Mouse (Mus musculus) stomach, postnatal 0 days (tissue): ENCODE results near the gene Mapk7. TPM values are rescaled to one million over a fixed set of nuclear protein-coding genes. Genes with fewer than 3 reads are reported as not detected.

Experiments used
- ATAC-seq: fragments of 200-750 bp; cut with Nextera tagmentation; 2 replicates; pipeline ENCODE4 v1.8.0; 2017; ENCODE audit not compliant: low FRiP score, low TSS enrichment
- DNase-seq: peaks from one replicate; pipeline ENCODE4 v3.0.0-alpha.2; 2016; ENCODE audit warnings: low spot score
- H3K27ac ChIP-seq: fragments of 300-500 bp; sonication (generic); replicated peaks from 2 replicates; pipeline ENCODE4 v1.5.1; 2014; ENCODE audit warnings: mild to moderate bottlenecking, control low read depth
- H3K27me3 ChIP-seq: fragments of 300-500 bp; sonication (generic); 2 replicates; pipeline ENCODE4 v1.6.1; 2014; ENCODE audit warnings: low read length; ENCODE audit not compliant: control insufficient read depth, insufficient read depth
- H3K36me3 ChIP-seq: fragments of 300-500 bp; sonication (generic); 2 replicates; pipeline ENCODE4 v1.6.1; 2014; ENCODE audit warnings: low read length, mixed read lengths; ENCODE audit not compliant: control insufficient read depth, insufficient read depth
- H3K4me1 ChIP-seq: fragments of 300-500 bp; sonication (generic); replicated peaks from 2 replicates; pipeline ENCODE4 v1.6.1; 2014; ENCODE audit warnings: antibody characterized with exemption; ENCODE audit not compliant: control insufficient read depth, insufficient read depth
- H3K4me2 ChIP-seq: fragments of 300-500 bp; sonication (generic); replicated peaks from 2 replicates; pipeline ENCODE4 v1.6.1; 2014; ENCODE audit warnings: low read depth, mild to moderate bottlenecking, control low read depth, moderate library complexity
- H3K4me3 ChIP-seq: fragments of 300-500 bp; sonication (generic); 2 replicates; pipeline ENCODE4 v1.5.1; 2014; ENCODE audit warnings: low read depth, low read length, control low read depth
- H3K9ac ChIP-seq: fragments of 300-500 bp; sonication (generic); 2 replicates; pipeline ENCODE4 v1.6.1; 2014; ENCODE audit warnings: mild to moderate bottlenecking, low read length, control low read depth, mixed read lengths
- H3K9me3 ChIP-seq: fragments of 300-500 bp; sonication (generic); 2 replicates; pipeline ENCODE4 v1.6.1; 2016; ENCODE audit warnings: low read length; ENCODE audit not compliant: control insufficient read depth
- CTCF ChIP-seq: IDR thresholded peaks from 2 replicates; pipeline ENCODE4 v1.5.1; 2016; ENCODE audit warnings: antibody characterized with exemption, low read depth, mild to moderate bottlenecking, moderate library complexity
- EP300 ChIP-seq: optimal IDR thresholded peaks from 2 replicates; pipeline ENCODE3; 2016; ENCODE audit warnings: antibody characterized with exemption
- WGBS: fragments of 180-500 bp; shearing (Covaris S2); extraction: QIAGEN DNeasy Blood & Tissue Kit; methylation state at CpG from one replicate; pipeline ENCODE4 v1.1.7; 2014; 5-methylcytosine and 5-hydroxymethylcytosine counted together
- polyA plus RNA-seq: library from polyadenylated mRNA; unstranded; fragments of >200 nt; fragmentation: Nextera tagmentation; extraction: Ambion mirVana; gene quantifications from 2 replicates; pipeline ENCODE4 v1.2.1, GENCODE M21; 2015

Mapk7 gene
- polyA plus RNA-seq, 1 experiment from 2014 or later, result 15.4 TPM

GRCm38 (mm10) chr11:61533571-61533970, 39.4 kb upstream of the Mapk7 start:
- TF ChIP-seq EP300, result no peak
- no peak for TF ChIP-seq CTCF
- Histone ChIP-seq H3K36me3 (no peaks in the 10 kb centered on the region), H3K27ac (no peak overlapping the region), H3K9ac (no peak overlapping the region), H3K4me1 (no peaks in the 10 kb centered on the region), H3K4me2 (no peak overlapping the region), H3K9me3 (no peaks in the 10 kb centered on the region), H3K27me3 (no peaks in the 10 kb centered on the region), H3K4me3 (no peak overlapping the region)
- ATAC-seq (no peak), DNase-seq (no peak)
- 75% methylated on average over 5 of the region's 5 CpGs for WGBS

- WGBS, result 94% methylated on average over 2 of the region's 2 CpGs
- no peak for TF ChIP-seq CTCF
- no peak overlapping the region for H3K4me2 ChIP-seq
- no peak overlapping the region for H3K9ac ChIP-seq
- H3K36me3 ChIP-seq, result no peaks in the 10 kb centered on the region
- DNase-seq, result no peak
- H3K27me3 ChIP-seq, result no peaks in the 10 kb centered on the region
- no peaks in the 10 kb centered on the region for H3K9me3 ChIP-seq
- no peak overlapping the region for H3K4me3 ChIP-seq
- H3K4me1 ChIP-seq, result no peaks in the 10 kb centered on the region
- ATAC-seq, result no peak
- no peak overlapping the region for H3K27ac ChIP-seq
Measured at GRCm38 (mm10) chr11:61532820-61533219, 38.6 kb upstream of the Mapk7 start.

GRCm38 (mm10) chr11:61529268-61529713, 35.1 kb upstream of the Mapk7 start:
- Histone ChIP-seq H3K36me3 (no peaks in the 10 kb centered on the region), H3K27me3 (no peaks in the 10 kb centered on the region), H3K4me1 (no peaks in the 10 kb centered on the region), H3K27ac (no peak overlapping the region), H3K9ac (no peak overlapping the region), H3K9me3 (no peaks in the 10 kb centered on the region), H3K4me2 (no peak overlapping the region), H3K4me3 (no peak overlapping the region)
- DNase-seq (no peak), ATAC-seq (peak; percentile 21; the same call in 1 of the 2 replicates)
- TF ChIP-seq CTCF (no peak), EP300 (no peak)
- 56% methylated on average over 4 of the region's 4 CpGs for WGBS

- no peak overlapping the region for H3K27ac ChIP-seq
Measured at GRCm38 (mm10) chr11:61526872-61527271, 32.7 kb upstream of the Mapk7 start.

GRCm38 (mm10) chr11:61519484-61520107, 25.4 kb upstream of the Mapk7 start:
- no peaks in the 10 kb centered on the region for H3K27me3 ChIP-seq
- no peak overlapping the region for H3K27ac ChIP-seq
- H3K9me3 ChIP-seq, result no peaks in the 10 kb centered on the region
- ATAC-seq (no peak), DNase-seq (no peak)
- no peak overlapping the region for H3K4me2 ChIP-seq
- no peak overlapping the region for H3K4me3 ChIP-seq
- TF ChIP-seq EP300 (no peak), CTCF (no peak)
- no peaks in the 10 kb centered on the region for H3K4me1 ChIP-seq
- H3K36me3 ChIP-seq, result peaks cover 24% of the 10 kb centered on the region
- no peak overlapping the region for H3K9ac ChIP-seq
- WGBS, result 89% methylated on average over 3 of the region's 3 CpGs

More at GRCm38 (mm10) chr11:61526872-61527271, 32.7 kb upstream of the Mapk7 start:
- Histone ChIP-seq H3K9ac (no peak overlapping the region), H3K4me2 (no peak overlapping the region), H3K27me3 (no peaks in the 10 kb centered on the region), H3K4me1 (no peaks in the 10 kb centered on the region), H3K4me3 (no peak overlapping the region), H3K9me3 (no peaks in the 10 kb centered on the region), H3K36me3 (peaks cover 7% of the 10 kb centered on the region; the same call in 1 of the 2 replicates)
- no peak for ATAC-seq
- DNase-seq, result no peak
- TF ChIP-seq CTCF (no peak), EP300 (no peak)
- WGBS, result 62% methylated on average over 1 of the region's 1 CpGs

GRCm38 (mm10) chr11:61518871-61519270, 24.7 kb upstream of the Mapk7 start:
- Histone ChIP-seq H3K9ac (no peak overlapping the region), H3K27ac (no peak overlapping the region), H3K9me3 (no peaks in the 10 kb centered on the region), H3K4me1 (no peaks in the 10 kb centered on the region), H3K27me3 (no peaks in the 10 kb centered on the region), H3K4me2 (no peak overlapping the region), H3K36me3 (peaks cover 27% of the 10 kb centered on the region), H3K4me3 (no peak overlapping the region)
- DNase-seq (no peak), ATAC-seq (no peak)
- no peak for TF ChIP-seq CTCF
- TF ChIP-seq EP300, result no peak
- 75% methylated on average over 3 of the region's 3 CpGs for WGBS
